Mouse (Mus musculus) myocyte (in vitro differentiated cells): ENCODE data around the gene Rhbdd3. TPM values are rescaled to one million over a fixed set of nuclear protein-coding genes. Genes with fewer than 3 reads are reported as not detected.

Experiments
- H3K27me3 ChIP-seq: one replicate; pipeline ENCODE4 v1.6.1; 2011; ENCODE audit not compliant: control insufficient read depth, insufficient read depth, insufficient read length
- H3K36me3 ChIP-seq: one replicate; pipeline ENCODE4 v1.6.1; 2011; ENCODE audit not compliant: control insufficient read depth, insufficient read depth
- H3K4me2 ChIP-seq: one replicate; pipeline ENCODE4 v1.6.1; 2011; ENCODE audit warnings: low read depth, control low read depth
- H3K4me3 ChIP-seq: one replicate; pipeline ENCODE4 v1.5.1; 2011; ENCODE audit warnings: mild to moderate bottlenecking, control low read depth, moderate library complexity
- H3K79me2 ChIP-seq: one replicate; pipeline ENCODE4 v1.6.1; 2011; ENCODE audit not compliant: control insufficient read depth, insufficient read depth
- H3ac ChIP-seq: one replicate; pipeline ENCODE4 v1.6.1; 2011; ENCODE audit not compliant: control insufficient read depth, insufficient read length
- CEBPB ChIP-seq: IDR thresholded peaks from 2 replicates; pipeline ENCODE4 v1.6.1; 2011; ENCODE audit warnings: mild to moderate bottlenecking, moderate library complexity; ENCODE audit not compliant: poor library complexity, insufficient read depth, severe bottlenecking
- E2F4 ChIP-seq: IDR thresholded peaks from one replicate; pipeline ENCODE4 v1.6.1; 2011; ENCODE audit warnings: mild to moderate bottlenecking, control low read depth, moderate library complexity; ENCODE audit not compliant: insufficient read depth
- MAX ChIP-seq: IDR thresholded peaks from one replicate; pipeline ENCODE4 v1.6.1; 2011; ENCODE audit warnings: low read depth, mild to moderate bottlenecking, control low read depth
- MYOD1 ChIP-seq, 3 experiments: IDR thresholded peaks; one replicate each; pipeline ENCODE4 v1.6.1; 2011; ENCODE audit warnings: control low read depth in 2 of 3, low read depth in 2 of 3, mild to moderate bottlenecking in 2 of 3, moderate library complexity in 1 of 3; ENCODE audit not compliant: insufficient read length in 2 of 3, control insufficient read depth in 1 of 3
- MYOG ChIP-seq, 3 experiments: IDR thresholded peaks; one replicate each; pipeline ENCODE4 v1.6.1; 2011; ENCODE audit warnings: control low read depth in 2 of 3, low read depth in 2 of 3, mild to moderate bottlenecking in 2 of 3; ENCODE audit not compliant: insufficient read length in 2 of 3, control insufficient read depth in 1 of 3, insufficient read depth in 1 of 3
- POLR2A ChIP-seq: IDR thresholded peaks from one replicate; pipeline ENCODE4 v1.6.1; 2011; ENCODE audit warnings: low read depth, mild to moderate bottlenecking, control low read depth, moderate library complexity; ENCODE audit not compliant: insufficient read length
- POLR2AphosphoS2 ChIP-seq: IDR thresholded peaks from one replicate; pipeline ENCODE4 v1.6.1; 2011; ENCODE audit warnings: low read depth, control low read depth; ENCODE audit not compliant: insufficient read length
- REST ChIP-seq: IDR thresholded peaks from one replicate; pipeline ENCODE4 v1.6.1; 2011; ENCODE audit warnings: mild to moderate bottlenecking, control low read depth, moderate library complexity; ENCODE audit not compliant: insufficient read depth, insufficient read length
- SRF ChIP-seq: IDR thresholded peaks from one replicate; pipeline ENCODE4 v1.6.1; 2011; ENCODE audit warnings: low read depth; ENCODE audit not compliant: control insufficient read depth, insufficient read length
- TCF12 ChIP-seq: IDR thresholded peaks from one replicate; pipeline ENCODE4 v1.6.1; 2011; ENCODE audit warnings: mild to moderate bottlenecking, control low read depth; ENCODE audit not compliant: poor library complexity, insufficient read depth, severe bottlenecking
- TCF3 ChIP-seq: IDR thresholded peaks from one replicate; pipeline ENCODE4 v1.6.1; 2011; ENCODE audit warnings: low read depth, control low read depth; ENCODE audit not compliant: insufficient read length
- USF1 ChIP-seq: IDR thresholded peaks from one replicate; pipeline ENCODE4 v1.6.1; 2011; ENCODE audit warnings: low read depth, mild to moderate bottlenecking, control low read depth, moderate library complexity
- polyA plus RNA-seq: library from polyadenylated mRNA; unstranded; fragments of >200 nt; fragmentation: generic; extraction: Trizol; gene quantifications from one replicate; pipeline ENCODE4 v1.2.1, GENCODE M21; 2012; ENCODE audit warnings: missing spikeins

The Rhbdd3 gene
- polyA plus RNA-seq, 1 experiment, result 23.6 TPM

GRCm38 (mm10) chr11:5054874-5055273 lies 43.9 kb upstream of the Rhbdd3 start:
- H3K27me3 ChIP-seq, result no peaks in the 10 kb centered on the region
- no peak overlapping the region for H3K4me3 ChIP-seq
- H3K79me2 ChIP-seq, result no peaks in the 10 kb centered on the region
- TF ChIP-seq POLR2AphosphoS2, result no peak
- TF ChIP-seq E2F4, result no peak
- H3K36me3 ChIP-seq, result no peaks in the 10 kb centered on the region
- no peak overlapping the region for H3K4me2 ChIP-seq
- H3ac ChIP-seq, result no peak overlapping the region

- H3K4me2 ChIP-seq, result no peak overlapping the region
Observed at GRCm38 (mm10) chr11:5055945-5056938, 42.5 kb upstream of the Rhbdd3 start.

GRCm38 (mm10) chr11:5057064-5057463 lies 41.7 kb upstream of the Rhbdd3 start:
- Histone ChIP-seq H3K4me3 (no peak overlapping the region), H3K27me3 (no peaks in the 10 kb centered on the region), H3K4me2 (no peak overlapping the region), H3ac (no peak overlapping the region), H3K36me3 (no peaks in the 10 kb centered on the region), H3K79me2 (no peaks in the 10 kb centered on the region)
- TF ChIP-seq POLR2A (no peak), MAX (no peak), CEBPB (no peak), E2F4 (no peak), MYOD1 (IDR thresholded peaks at IDR 0.05; ENCODE audit: control insufficient read depth in 1 of 3, insufficient read length in 2 of 3, low read depth in 2 of 3) (no peak), POLR2AphosphoS2 (no peak), SRF (no peak), TCF3 (no peak), USF1 (no peak), TCF12 (no peak), REST (no peak), MYOG (IDR thresholded peaks at IDR 0.05; ENCODE audit: control insufficient read depth in 1 of 3, insufficient read depth in 1 of 3, insufficient read length in 2 of 3, low read depth in 2 of 3) (no peak)

More at GRCm38 (mm10) chr11:5055945-5056938, 42.5 kb upstream of the Rhbdd3 start:
- H3K79me2 ChIP-seq, result no peaks in the 10 kb centered on the region
- H3ac ChIP-seq, result no peak overlapping the region
- no peak for TF ChIP-seq USF1
- no peak for TF ChIP-seq REST
- no peak for TF ChIP-seq CEBPB
- TF ChIP-seq TCF3, result no peak
- no peak for TF ChIP-seq MYOD1 (IDR thresholded peaks at IDR 0.05; ENCODE audit: control insufficient read depth in 1 of 3, insufficient read length in 2 of 3, low read depth in 2 of 3)
- TF ChIP-seq MYOG (IDR thresholded peaks at IDR 0.05; ENCODE audit: control insufficient read depth in 1 of 3, insufficient read depth in 1 of 3, insufficient read length in 2 of 3, low read depth in 2 of 3), result no peak
- no peak for TF ChIP-seq POLR2AphosphoS2
- no peak for TF ChIP-seq SRF
- no peak for TF ChIP-seq E2F4
- H3K27me3 ChIP-seq, result no peaks in the 10 kb centered on the region
- H3K4me3 ChIP-seq, result no peak overlapping the region
- H3K36me3 ChIP-seq, result no peaks in the 10 kb centered on the region

GRCm38 (mm10) chr11:5057541-5057855 lies 41.2 kb upstream of the Rhbdd3 start:
- Histone ChIP-seq H3K4me2 (peak overlapping the region; percentile 49), H3K79me2 (no peaks in the 10 kb centered on the region), H3K36me3 (no peaks in the 10 kb centered on the region), H3K27me3 (no peaks in the 10 kb centered on the region), H3K4me3 (no peak overlapping the region), H3ac (no peak overlapping the region)
- no peak for TF ChIP-seq SRF
- no peak for TF ChIP-seq USF1
- no peak for TF ChIP-seq POLR2AphosphoS2
- TF ChIP-seq CEBPB, result no peak
- no peak for TF ChIP-seq REST
- TF ChIP-seq TCF3, result no peak
- TF ChIP-seq E2F4, result no peak
- no peak for TF ChIP-seq MYOD1 (IDR thresholded peaks at IDR 0.05; ENCODE audit: control insufficient read depth in 1 of 3, insufficient read length in 2 of 3, low read depth in 2 of 3)
- no peak for TF ChIP-seq MYOG (IDR thresholded peaks at IDR 0.05; ENCODE audit: control insufficient read depth in 1 of 3, insufficient read depth in 1 of 3, insufficient read length in 2 of 3, low read depth in 2 of 3)
- TF ChIP-seq TCF12, result no peak
- TF ChIP-seq MAX, result no peak
- TF ChIP-seq POLR2A, result no peak

- Histone ChIP-seq H3K4me3 (no peak within 1 kb of the TSS), H3K27me3 (no peaks in the 10 kb centered on the region), H3K36me3 (no peaks in the 10 kb centered on the region), H3K4me2 (peak within 1 kb of the TSS; percentile 49), H3ac (no peak within 1 kb of the TSS), H3K79me2 (peaks cover 4% of the 10 kb centered on the region)
- TF ChIP-seq REST (no peak), MYOD1 (IDR thresholded peaks at IDR 0.05; ENCODE audit: control insufficient read depth in 1 of 3, insufficient read length in 2 of 3, low read depth in 2 of 3) (peak in 1 of 3 experiments; percentile 7), POLR2AphosphoS2 (peak; percentile 70)
Observed at GRCm38 (mm10) chr11:5057856-5058641, 40.7 kb upstream of the Rhbdd3 start, which contains the start of gene Rasl10a. TSS of gene Rasl10a (plus strand) at chr11:5058128.
